Mouse (Mus musculus) CH12.LX (cell line): Measurements from ENCODE around the gene Plpp1.

Source experiments
- CHD1 ChIP-seq: IDR thresholded peaks from 2 replicates; pipeline ENCODE4 v1.6.1; 2012; ENCODE audit warnings: low read depth, low read length, improper control_type of control experiment, inconsistent platforms
- CTCF ChIP-seq, 2 experiments: IDR thresholded peaks in 1 of 2; conservative IDR thresholded peaks in 1 of 2; 2 replicates each; pipeline ENCODE4 v1.5.1; 2011 to 2012; ENCODE audit warnings: low read depth in 2 of 2, low read length in 2 of 2, improper control_type of control experiment in 1 of 2, inconsistent platforms in 1 of 2, mild to moderate bottlenecking in 1 of 2, moderate library complexity in 1 of 2

- no peak for TF ChIP-seq CTCF (conservative IDR thresholded peaks at IDR 0.05 in 1 of 2, IDR thresholded peaks at IDR 0.05 in 1 of 2; ENCODE audit: low read depth in 2 of 2, low read length in 2 of 2)
- no peak for TF ChIP-seq CHD1
Observed at GRCm38 (mm10) chr13:112837621-112838155, 37.1 kb downstream of the Plpp1 start.
